Mouse (Mus musculus): ENCODE measurements at regions not wholly inside any gene's neighbourhood (a gene's known extent, or its start where the extent isn't known, plus 50 kb on each side); places are given as distances from the start of the nearest gene placed in this dataset.

DNA sequence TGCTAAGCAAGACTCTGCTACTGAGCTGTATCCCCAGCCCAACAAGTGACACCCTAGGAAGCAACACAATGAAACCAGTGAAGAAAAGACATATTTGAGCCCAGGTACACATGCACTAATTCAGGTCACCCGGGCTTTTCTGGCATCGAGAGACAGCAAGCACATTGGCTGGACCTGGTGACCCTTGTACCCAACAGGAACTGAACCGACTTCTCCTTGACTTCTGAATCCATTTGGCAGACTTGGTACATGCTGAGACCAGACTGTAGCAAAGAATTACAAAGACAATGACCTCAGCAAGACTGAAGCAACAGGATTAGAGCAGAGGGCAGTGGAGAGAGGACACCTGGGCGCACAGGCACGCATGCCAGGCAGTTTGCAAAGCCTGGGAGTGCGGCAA, 79.1 kb downstream of the Sema4f start:
- H3K4me1 ChIP-seq (ENCODE audit: control insufficient read depth, insufficient read depth, insufficient read length, low read length): peaks cover 12% of the 10 kb centered on the region; the same call in 1 of the 2 replicates
- H3K4me3 ChIP-seq (ENCODE audit: insufficient read depth, low read depth, low read length): no peak overlapping the region
- H3K27ac ChIP-seq (replicated peaks; ENCODE audit: low read depth, low read length): peak overlapping the region; percentile 97

DNA sequence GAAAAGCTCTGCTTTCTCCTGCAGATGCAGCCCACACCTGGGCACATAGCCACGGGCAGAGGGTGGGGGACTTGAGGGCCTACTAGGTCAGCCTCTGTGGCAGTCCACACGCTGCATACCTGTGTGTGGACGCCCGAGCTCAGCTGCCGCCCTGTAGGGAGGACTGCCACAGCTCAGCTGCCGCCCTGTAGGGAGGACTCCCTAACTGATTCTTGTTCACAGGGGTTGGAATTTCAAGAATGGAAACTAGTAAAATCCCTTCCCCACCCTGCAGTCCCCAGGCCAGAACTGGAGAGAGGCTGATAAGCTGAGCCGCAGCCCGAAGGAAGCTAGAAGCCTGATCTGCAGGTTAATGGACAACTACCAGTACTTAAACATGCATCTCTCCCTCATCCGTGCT, 82.0 kb upstream of the Hk2 start:
- peaks cover 9% of the 10 kb centered on the region for H3K4me1 ChIP-seq (ENCODE audit: control insufficient read depth, insufficient read depth, insufficient read length, low read length)
- no peak overlapping the region for H3K4me3 ChIP-seq (ENCODE audit: insufficient read depth, low read depth, low read length)
- H3K27ac ChIP-seq (replicated peaks; ENCODE audit: low read depth, low read length): 0 out of 2 replicates have a peak overlapping the region, but pooled peaks have one; percentile 22

DNA sequence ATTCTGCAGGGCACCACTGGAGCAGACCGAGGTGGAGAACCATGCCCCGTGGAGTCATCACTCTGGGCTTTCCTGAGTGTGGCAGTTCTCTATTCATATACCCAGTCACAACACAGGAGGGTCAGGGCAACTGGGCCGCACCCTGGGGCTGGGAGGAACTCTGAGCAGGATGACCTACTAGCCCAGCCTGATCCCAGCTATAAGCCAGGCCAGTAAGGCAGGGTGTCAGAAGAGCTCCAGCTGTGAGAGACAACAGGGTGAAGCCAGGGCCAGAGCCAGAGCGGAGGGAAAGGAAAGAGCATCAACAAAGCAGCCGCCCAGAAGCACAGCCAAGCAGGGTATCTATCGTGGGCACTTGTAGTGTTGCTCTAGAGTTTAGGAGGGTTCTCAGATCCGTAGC, 81.1 kb upstream of the Hk2 start:
- no peak overlapping the region for H3K4me3 ChIP-seq (ENCODE audit: insufficient read depth, low read depth, low read length)
- H3K27ac ChIP-seq (replicated peaks; ENCODE audit: low read depth, low read length): peak overlapping the region; percentile 88

DNA sequence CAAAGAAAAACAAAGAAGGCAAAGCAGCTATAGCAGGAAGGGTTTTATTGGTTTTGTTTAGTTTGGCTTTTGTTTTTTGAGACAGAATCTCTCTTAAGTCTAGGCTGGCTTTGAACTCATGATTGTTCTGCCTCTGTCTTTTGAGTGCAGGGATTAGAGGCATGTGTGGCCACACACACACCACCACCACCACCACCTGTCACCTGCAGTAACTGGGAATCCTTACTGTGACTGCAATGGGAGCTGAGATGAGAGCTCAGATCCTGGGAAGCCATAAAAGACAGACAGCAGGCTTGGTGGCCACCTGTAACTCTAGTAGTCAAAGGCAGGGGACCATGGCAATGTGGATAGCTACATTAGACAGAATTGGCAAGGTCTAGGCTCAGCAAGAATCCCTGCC, 80.5 kb upstream of the Hk2 start:
- peaks cover 6% of the 10 kb centered on the region for H3K4me1 ChIP-seq (ENCODE audit: control insufficient read depth, insufficient read depth, insufficient read length, low read length)
- no peak overlapping the region for H3K4me3 ChIP-seq (ENCODE audit: insufficient read depth, low read depth, low read length)
- H3K27ac ChIP-seq (replicated peaks; ENCODE audit: low read depth, low read length): peak overlapping the region; percentile 88

More for the DNA sequence above, 81.1 kb upstream of the Hk2 start:
- H3K4me1 ChIP-seq (ENCODE audit: control insufficient read depth, insufficient read depth, insufficient read length, low read length): peaks cover 9% of the 10 kb centered on the region

DNA sequence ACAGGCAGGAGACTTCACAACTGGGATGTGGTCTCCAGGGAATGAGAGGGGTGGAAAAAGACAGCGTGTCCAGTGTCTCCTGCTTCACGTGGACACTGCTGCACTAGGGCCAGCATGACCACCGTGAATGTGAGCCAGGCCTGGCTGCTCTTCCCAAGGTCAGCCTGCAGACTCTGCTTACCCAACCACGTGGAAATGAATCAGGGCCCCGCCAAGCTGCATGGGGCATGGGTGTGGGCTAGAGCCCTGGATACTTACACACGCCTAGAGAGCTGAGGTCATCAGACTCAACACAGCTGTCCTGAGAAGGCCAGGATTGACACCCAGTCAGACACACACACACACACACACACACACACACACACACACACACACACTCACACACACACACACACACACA, 80.1 kb upstream of the Hk2 start:
- Histone ChIP-seq H3K4me3 (ENCODE audit: insufficient read depth, low read depth, low read length) (no peak overlapping the region), H3K27ac (replicated peaks; ENCODE audit: low read depth, low read length) (peak overlapping the region; percentile 88), H3K4me1 (ENCODE audit: control insufficient read depth, insufficient read depth, insufficient read length, low read length) (peaks cover 6% of the 10 kb centered on the region)

DNA sequence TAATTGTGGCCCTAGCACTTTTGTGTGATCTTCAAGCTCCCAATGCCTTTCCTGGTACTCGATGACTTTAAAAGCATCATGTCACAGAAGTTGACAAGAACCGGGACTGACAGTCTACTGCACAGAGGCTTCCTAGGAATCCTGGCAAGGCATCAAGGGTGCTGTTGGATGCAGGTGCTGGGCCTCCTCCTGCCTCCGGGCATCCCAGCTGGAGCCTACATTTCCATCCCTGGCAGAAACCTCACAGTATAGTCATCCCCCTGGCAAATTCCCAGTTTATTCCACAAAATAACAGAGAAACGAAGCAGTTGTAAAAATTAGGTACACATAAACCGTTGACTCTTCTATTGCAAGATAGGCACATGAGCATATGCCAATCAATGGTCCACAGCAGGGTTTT, 78.8 kb upstream of the Hk2 start:
- peaks cover 6% of the 10 kb centered on the region for H3K4me1 ChIP-seq (ENCODE audit: control insufficient read depth, insufficient read depth, insufficient read length, low read length)
- no peak overlapping the region for H3K4me3 ChIP-seq (ENCODE audit: insufficient read depth, low read depth, low read length)
- H3K27ac ChIP-seq (replicated peaks; ENCODE audit: low read depth, low read length): 0 out of 2 replicates have a peak overlapping the region, but pooled peaks have one; percentile 2

DNA sequence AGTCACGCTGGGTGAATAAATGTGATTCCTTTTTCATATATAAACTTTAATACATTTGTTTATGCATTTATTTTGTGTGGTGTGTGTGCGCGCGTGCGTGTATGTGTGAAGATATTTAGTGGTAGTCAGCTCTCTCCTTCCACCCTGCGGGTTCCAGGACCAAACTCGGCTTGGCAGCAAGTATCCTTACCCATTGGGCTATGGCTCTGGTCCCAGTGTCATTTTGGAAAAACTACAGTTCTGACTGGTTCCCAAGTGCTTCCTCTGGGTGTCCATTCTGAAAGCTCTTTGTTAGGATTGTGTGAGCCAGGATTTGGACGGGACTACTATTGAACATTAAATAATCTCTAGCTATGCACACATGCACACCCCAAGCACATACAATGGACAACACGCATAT, 76.3 kb upstream of the Hk2 start:
- Histone ChIP-seq H3K4me3 (ENCODE audit: insufficient read depth, low read depth, low read length) (no peak overlapping the region), H3K4me1 (ENCODE audit: control insufficient read depth, insufficient read depth, insufficient read length, low read length) (peaks cover 4% of the 10 kb centered on the region), H3K27ac (replicated peaks; ENCODE audit: low read depth, low read length) (no peak overlapping the region)

DNA sequence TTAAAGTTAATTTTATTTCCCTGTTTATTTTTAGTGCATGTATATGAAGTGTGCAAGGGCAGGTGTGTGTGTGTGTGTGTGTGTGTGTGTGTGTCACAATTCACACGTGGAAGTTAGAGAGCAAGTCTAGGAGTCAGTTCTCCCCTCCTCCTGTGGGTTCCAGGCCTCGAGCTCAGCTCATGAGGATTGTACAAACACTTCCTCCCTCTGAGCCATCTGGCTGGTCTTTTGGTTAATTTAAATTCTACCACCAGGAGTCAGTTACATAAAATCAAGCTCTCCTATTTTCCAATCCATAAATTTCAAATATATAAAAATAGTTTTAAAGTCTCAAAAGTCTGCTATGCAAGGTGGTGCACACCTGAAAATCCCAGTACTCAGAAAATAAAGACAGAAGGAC, 73.3 kb upstream of the Hk2 start:
- H3K4me3 ChIP-seq (ENCODE audit: insufficient read depth, low read depth, low read length): no peak overlapping the region
- H3K4me1 ChIP-seq (ENCODE audit: control insufficient read depth, insufficient read depth, insufficient read length, low read length): no peaks in the 10 kb centered on the region; the same call in 1 of the 2 replicates
- no peak overlapping the region for H3K27ac ChIP-seq (replicated peaks; ENCODE audit: low read depth, low read length)

DNA sequence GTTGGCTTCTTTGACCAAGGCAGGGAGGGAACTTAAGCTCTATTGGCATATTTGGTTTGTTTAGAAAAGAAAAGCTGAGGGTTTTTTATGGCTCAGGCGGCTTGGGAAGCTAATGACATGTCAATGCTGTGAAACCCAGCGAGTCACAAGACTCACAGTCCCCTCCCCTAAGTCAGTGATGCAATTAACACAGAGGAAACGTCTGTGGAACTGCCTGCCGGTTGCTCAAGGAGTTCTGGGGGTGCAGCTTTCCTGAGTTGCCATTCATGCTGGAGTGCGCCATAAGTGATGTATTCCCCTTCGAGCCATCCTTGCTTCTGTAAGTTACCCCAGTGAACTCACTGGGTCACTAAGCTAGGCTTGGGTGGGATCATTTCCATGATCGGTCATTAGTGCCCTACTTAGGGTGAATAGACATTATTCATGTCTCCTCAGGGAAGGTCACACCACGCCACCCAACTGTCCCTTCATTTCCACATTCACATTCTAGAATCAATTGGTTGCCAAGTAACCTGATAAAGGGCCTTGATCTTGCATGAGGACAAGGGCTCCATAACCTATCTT, 72.4 kb upstream of the Hk2 start:
- H3K4me1 ChIP-seq (ENCODE audit: control insufficient read depth, insufficient read depth, insufficient read length, low read length): no peaks in the 10 kb centered on the region; the same call in 1 of the 2 replicates
- H3K4me3 ChIP-seq (ENCODE audit: insufficient read depth, low read depth, low read length): 0 out of 2 replicates have a peak overlapping the region, but pooled peaks have one; percentile 3
- peak overlapping the region; percentile 81 for H3K27ac ChIP-seq (replicated peaks; ENCODE audit: low read depth, low read length)

DNA sequence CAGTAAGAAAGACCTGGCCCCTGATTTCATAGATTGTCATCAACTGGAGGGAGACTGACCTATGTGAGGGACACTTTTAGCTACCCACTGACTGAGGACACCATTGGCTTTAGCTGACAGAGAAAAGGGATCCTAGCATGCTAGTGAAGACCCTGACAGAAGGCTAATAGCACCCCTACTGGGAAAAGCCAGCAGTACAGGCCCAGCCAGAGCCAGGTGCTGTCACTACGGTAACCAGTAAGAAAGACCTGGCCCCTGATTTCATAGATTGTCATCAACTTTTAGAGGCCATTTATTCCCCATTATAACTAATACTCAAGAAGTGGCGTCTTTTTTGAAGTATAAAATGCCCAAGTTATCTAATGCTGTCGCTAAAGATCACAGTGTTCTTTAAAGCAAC, 70.2 kb upstream of the Hk2 start:
- no peak overlapping the region for H3K4me3 ChIP-seq (ENCODE audit: insufficient read depth, low read depth, low read length)
- H3K4me1 ChIP-seq (ENCODE audit: control insufficient read depth, insufficient read depth, insufficient read length, low read length): no peaks in the 10 kb centered on the region; the same call in 1 of the 2 replicates

DNA sequence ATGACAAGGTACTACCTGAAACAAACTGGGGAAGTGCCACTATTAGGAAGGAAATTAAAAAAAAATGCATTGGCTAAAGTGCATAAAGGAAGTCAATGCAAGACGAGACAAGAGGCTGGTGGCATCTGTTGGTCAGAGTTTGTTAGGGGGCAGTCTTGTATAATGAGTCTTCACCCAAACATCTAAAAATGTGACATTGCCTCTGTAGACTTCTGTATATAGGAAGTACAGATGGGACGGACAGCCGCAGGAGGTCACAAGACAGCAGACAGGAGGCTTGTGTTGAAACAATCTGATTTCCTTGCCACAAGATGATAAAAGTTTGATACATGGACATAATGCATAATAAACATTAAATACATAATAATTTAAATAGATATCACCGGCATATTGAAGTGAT, 69.6 kb upstream of the Hk2 start:
- H3K27ac ChIP-seq (replicated peaks; ENCODE audit: low read depth, low read length): no peak overlapping the region
- H3K4me3 ChIP-seq (ENCODE audit: insufficient read depth, low read depth, low read length): no peak overlapping the region
- no peaks in the 10 kb centered on the region; the same call in 1 of the 2 replicates for H3K4me1 ChIP-seq (ENCODE audit: control insufficient read depth, insufficient read depth, insufficient read length, low read length)

More for the DNA sequence above, 70.2 kb upstream of the Hk2 start:
- H3K27ac ChIP-seq (replicated peaks; ENCODE audit: low read depth, low read length): no peak overlapping the region

DNA sequence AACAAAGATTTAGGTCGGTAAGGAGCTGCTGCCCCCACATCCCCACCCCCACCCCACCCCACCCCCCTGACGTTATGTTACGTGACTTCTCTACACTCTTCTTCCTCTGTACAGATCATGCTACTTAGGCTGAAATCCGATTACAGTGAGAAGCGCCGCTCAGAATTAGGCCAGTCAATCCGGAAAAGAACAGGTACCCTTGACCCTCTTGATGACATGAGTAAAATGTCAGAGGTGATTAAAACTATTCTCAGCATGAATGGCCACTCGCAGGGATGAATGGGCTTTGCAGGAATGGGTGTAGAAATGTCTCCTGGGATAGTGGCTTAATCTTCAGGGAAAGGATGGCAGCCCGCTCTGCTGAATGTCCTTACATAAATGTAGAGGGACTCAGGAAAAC, 63.0 kb upstream of the Hk2 start:
- Histone ChIP-seq H3K27ac (replicated peaks; ENCODE audit: low read depth, low read length) (peak overlapping the region; percentile 99), H3K4me1 (ENCODE audit: control insufficient read depth, insufficient read depth, insufficient read length, low read length) (peaks cover 5% of the 10 kb centered on the region; the same call in 1 of the 2 replicates), H3K4me3 (ENCODE audit: insufficient read depth, low read depth, low read length) (no peak overlapping the region)

DNA sequence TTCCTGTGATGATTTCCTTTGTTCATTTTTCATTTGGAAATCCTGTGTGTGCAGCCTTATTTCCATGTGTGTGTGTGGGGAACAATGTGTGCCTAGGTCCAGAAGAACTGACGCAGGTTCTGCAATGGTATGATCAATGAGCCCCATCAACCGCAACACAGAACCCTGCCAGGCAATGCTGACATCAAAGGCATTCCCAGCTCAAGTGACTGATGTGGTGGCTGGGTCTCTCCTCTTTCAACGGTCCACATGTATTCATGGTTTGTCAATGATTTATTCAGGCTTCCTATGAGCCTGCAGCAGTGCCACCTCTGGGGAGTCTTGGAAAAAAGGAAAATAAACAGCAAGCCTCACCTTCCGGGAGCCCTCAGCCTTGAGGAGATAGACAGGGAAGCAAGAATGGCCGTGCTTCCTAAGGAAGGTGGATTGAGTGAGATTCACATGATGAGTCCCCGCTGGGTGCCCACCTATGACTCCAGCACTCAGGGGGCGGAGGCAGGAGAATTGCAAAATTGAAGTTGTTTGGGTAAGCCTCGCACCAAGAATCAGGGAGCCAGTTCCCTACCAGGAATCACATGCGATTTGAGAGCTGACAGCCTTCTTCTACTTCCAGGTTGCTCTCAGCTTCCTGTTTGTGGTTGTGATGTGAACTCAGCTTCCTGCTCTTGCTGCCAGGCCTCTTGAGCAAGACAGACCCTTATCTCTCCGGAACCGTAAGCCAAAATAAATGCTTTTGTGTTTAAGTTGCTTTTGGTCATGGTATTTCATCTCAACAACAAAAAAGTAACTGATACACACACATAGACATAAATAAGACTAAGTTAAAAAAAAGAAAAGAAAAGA, 61.2 kb upstream of the Hk2 start:
- Histone ChIP-seq H3K4me1 (ENCODE audit: control insufficient read depth, insufficient read depth, insufficient read length, low read length) (peaks cover 5% of the 10 kb centered on the region; the same call in 1 of the 2 replicates), H3K4me3 (ENCODE audit: insufficient read depth, low read depth, low read length) (no peak overlapping the region), H3K27ac (replicated peaks; ENCODE audit: low read depth, low read length) (peak overlapping the region; percentile 49)

DNA sequence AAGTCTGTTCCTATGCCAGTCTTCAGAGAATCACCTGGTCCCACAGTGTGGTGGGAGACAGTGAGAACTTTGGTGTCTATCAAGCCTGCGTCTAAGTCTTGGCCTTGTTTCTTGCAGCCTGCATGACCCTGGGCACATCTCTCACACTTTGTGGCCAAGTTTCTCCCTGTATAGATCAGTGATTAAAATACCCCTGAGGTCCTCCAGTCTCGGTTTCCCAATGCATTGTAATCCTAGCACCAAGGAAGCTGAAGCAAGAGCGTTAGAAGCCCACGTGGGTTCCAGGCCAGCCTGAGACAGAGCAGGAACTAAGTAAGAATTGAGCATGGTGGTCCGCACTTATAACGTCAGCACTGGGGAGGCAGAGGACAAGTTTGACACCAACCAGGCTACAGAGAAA, 59.6 kb upstream of the Hk2 start:
- Histone ChIP-seq H3K4me1 (ENCODE audit: control insufficient read depth, insufficient read depth, insufficient read length, low read length) (peaks cover 5% of the 10 kb centered on the region; the same call in 1 of the 2 replicates), H3K4me3 (ENCODE audit: insufficient read depth, low read depth, low read length) (no peak overlapping the region), H3K27ac (replicated peaks; ENCODE audit: low read depth, low read length) (no peak overlapping the region)

DNA sequence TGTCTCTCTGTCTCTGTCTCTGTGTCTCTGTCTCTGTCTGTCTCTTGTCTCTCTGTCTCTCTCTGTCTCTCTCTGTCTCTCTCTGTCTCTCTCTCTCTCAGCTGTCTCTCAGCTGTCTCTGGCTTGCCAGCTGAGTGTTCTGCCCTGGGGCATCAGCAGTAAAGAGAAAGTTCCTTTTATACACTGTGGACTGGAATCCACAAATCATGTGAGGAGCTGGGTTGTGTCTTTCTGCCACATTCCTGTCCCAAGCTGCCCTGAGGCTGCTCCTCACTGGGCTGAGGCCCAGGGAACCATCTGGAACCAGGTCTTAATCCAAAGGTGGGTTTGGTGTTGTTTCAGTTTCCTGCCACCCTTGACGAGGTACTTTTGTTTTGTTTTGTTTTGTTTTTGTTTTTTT, 57.0 kb upstream of the Hk2 start:
- peaks cover 1% of the 10 kb centered on the region; the same call in 1 of the 2 replicates for H3K4me1 ChIP-seq (ENCODE audit: control insufficient read depth, insufficient read depth, insufficient read length, low read length)
- H3K27ac ChIP-seq (replicated peaks; ENCODE audit: low read depth, low read length): no peak overlapping the region
- no peak overlapping the region for H3K4me3 ChIP-seq (ENCODE audit: insufficient read depth, low read depth, low read length)

All from brown adipose tissue, adult 24 weeks (tissue).